Mouse (Mus musculus) layer of hippocampus, adult 9-10 months (tissue): ENCODE measurements at regions not wholly inside any gene's neighbourhood (a gene's known extent, or its start where the extent isn't known, plus 50 kb on each side); places are given as distances from the start of the nearest gene placed in this dataset.
"Not testable (repeated sequence)": the region's sequence is repeated elsewhere in the genome, so short reads cannot be mapped to it uniquely, and the experiment has no call there.

Experiments
- DNase-seq: peaks from one replicate; pipeline ENCODE4 v3.0.0; 2022; ENCODE audit warnings: low spot score

GRCm38 (mm10) chr7:69167456-69167855 lies 418.4 kb upstream of the Arrdc4 start:
- no peak for DNase-seq

- no peak for DNase-seq
Observed at GRCm38 (mm10) chr7:69161916-69162315, 412.9 kb upstream of the Arrdc4 start.

- no peak for DNase-seq
Observed at GRCm38 (mm10) chr7:69142351-69142750, 393.3 kb upstream of the Arrdc4 start.

- DNase-seq: peak; percentile 27
Observed at GRCm38 (mm10) chr7:69133441-69133840, 384.4 kb upstream of the Arrdc4 start.

- not testable (repeated sequence) for DNase-seq
Observed at GRCm38 (mm10) chr7:69101770-69102169, 352.7 kb upstream of the Arrdc4 start.

GRCm38 (mm10) chr7:69097587-69098095 lies 348.6 kb upstream of the Arrdc4 start:
- no peak for DNase-seq

GRCm38 (mm10) chr7:69074780-69075179 lies 325.7 kb upstream of the Arrdc4 start:
- DNase-seq: no peak

- no peak for DNase-seq
Observed at GRCm38 (mm10) chr7:69062994-69063393, 314.0 kb upstream of the Arrdc4 start.

GRCm38 (mm10) chr7:69062506-69062905 lies 313.5 kb upstream of the Arrdc4 start:
- no peak for DNase-seq

- no peak for DNase-seq
Observed at GRCm38 (mm10) chr7:69062094-69062493, 313.1 kb upstream of the Arrdc4 start.

GRCm38 (mm10) chr7:69061242-69061641 lies 312.2 kb upstream of the Arrdc4 start:
- no peak for DNase-seq

GRCm38 (mm10) chr7:69016575-69016974 lies 267.5 kb upstream of the Arrdc4 start:
- DNase-seq: no peak

- DNase-seq: no peak
Observed at GRCm38 (mm10) chr7:69015047-69015446, 266.0 kb upstream of the Arrdc4 start.

GRCm38 (mm10) chr7:69007237-69007636 lies 258.2 kb upstream of the Arrdc4 start:
- no peak for DNase-seq

GRCm38 (mm10) chr7:68988061-68988460 lies 239.0 kb upstream of the Arrdc4 start:
- no peak for DNase-seq

GRCm38 (mm10) chr7:68983937-68984336 lies 234.9 kb upstream of the Arrdc4 start:
- no peak for DNase-seq

GRCm38 (mm10) chr7:68982914-68983502 lies 234.0 kb upstream of the Arrdc4 start:
- DNase-seq: no peak

GRCm38 (mm10) chr7:68978576-68978975 lies 229.5 kb upstream of the Arrdc4 start:
- DNase-seq: no peak

GRCm38 (mm10) chr7:68976813-68977752 lies 228.0 kb upstream of the Arrdc4 start:
- DNase-seq: peak; percentile 52

- no peak for DNase-seq
Observed at GRCm38 (mm10) chr7:68975956-68976355, 226.9 kb upstream of the Arrdc4 start.

- no peak for DNase-seq
Observed at GRCm38 (mm10) chr7:68975580-68975894, 226.5 kb upstream of the Arrdc4 start.

- DNase-seq: no peak
Observed at GRCm38 (mm10) chr7:68974761-68975579, 225.9 kb upstream of the Arrdc4 start.
